Mouse (Mus musculus): ENCODE measurements around the gene Bst2.

Bst2 gene

DNA sequence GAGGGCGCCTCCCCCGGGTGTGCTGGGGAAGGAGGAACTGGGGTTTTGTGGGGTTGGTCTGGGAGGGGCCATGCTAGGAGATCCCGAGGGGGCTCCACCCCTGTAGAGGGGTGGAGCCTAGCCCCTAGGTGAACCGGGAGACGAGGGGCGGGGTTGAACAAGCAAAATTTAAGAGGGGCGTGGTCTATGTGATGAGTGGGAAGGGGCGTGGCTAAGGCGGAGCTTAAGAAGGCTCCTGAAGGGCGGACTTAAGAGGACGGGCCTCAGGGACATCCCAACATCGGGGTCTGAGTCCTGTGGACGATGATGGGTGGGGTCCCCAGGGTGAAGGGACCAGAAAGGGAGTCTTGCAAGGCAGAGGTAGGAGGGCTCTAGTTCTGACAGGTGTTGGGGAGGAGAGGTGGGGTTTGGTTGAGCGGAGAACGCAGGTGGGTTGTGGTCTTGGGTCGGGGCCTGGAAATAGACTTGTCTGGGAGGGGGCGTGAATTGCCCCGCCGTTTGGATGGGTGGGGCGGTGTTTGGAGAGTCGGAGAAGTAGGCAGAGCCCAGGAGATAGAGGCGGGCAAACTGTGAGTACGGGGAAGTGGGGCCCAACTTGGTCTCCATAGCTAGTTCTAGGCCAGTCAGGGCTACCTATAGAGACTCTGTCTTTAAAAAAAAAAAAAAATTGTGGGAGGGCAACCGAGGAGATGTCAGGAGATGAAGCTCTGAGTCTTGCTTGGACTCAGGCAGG lies 21.9 kb upstream of the Bst2 start:
- no peak for DNase-seq

DNA sequence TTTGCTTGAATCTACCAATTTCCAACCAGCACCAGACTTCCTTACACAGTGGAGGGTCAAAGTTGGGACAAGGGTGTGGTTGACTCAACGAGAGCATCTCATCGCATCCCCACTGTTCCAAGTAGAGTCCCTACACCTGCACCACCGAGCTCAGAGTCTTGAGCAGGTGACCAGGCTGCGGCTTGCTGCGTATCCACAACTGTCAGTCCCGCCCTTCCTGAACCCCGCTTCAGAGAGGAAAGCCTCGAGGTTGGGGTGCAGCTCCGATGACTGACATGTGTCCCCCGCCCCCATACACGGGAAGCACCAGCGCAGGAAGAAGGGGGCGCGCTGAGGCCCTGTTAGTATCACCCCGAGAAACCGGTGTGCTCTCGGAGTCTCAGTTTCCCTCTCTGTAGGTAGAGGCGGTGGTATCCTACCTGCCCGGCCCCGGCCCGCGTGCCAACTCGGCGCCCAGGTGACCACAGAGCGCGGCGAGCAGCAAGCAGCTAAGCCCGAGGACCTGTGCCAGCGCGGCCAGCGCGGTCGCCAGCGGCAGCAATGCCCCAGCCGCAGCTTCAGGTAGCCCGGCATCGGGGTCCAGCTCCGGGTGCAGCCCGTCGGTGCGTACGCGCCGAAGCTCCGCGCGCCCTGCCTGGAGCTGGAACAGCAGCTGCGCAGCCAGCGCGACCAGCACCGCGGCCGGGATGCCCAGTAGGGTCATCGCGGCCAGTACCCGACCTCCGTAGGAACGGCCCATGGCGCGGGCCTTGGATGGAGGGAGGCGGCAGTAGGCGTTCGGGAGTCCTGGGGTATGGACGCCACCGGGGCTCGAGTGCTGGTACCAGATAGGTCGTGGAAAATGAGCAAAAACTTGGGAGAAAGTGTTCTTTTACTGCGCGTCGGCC lies 21.1 kb upstream of the Bst2 start, which contains the start of gene Tmem221:
Gene Tmem221 (minus strand): TSS at position 801 of the 887 bp plus-strand sequence.
- no peak for DNase-seq

- DNase-seq, result no peak
Measured at GRCm38 (mm10) chr8:71554644-71555043, 17.4 kb upstream of the Bst2 start.

DNA sequence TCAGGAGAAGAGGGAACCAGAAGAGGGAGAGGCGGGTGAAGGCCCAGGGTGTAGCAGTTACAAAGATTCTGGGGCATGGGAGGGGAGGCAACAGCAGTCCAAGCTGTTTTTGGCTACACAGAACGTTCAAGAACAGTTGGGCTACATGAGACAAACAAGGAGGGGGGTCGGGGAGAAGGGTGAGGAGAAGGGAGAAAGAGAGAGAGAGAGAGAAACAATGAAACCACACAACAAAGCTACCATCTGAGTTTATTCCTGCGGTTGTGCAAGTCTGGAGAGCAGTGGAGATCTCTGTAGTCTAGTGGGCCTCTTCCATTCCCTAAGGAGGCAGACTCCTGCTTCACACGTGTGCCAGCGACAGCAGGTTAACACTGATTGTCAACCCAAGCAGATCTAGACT lies 16.7 kb upstream of the Bst2 start:
- no peak for DNase-seq

- no peak for DNase-seq
Measured at GRCm38 (mm10) chr8:71552770-71553169, 15.5 kb upstream of the Bst2 start.

GRCm38 (mm10) chr8:71550754-71551153 lies 13.5 kb upstream of the Bst2 start:
- DNase-seq, result no peak

GRCm38 (mm10) chr8:71547590-71547989 lies 10.3 kb upstream of the Bst2 start:
- no peak for DNase-seq

- DNase-seq, result no peak
Measured at GRCm38 (mm10) chr8:71545053-71545452, 7.8 kb upstream of the Bst2 start.

- DNase-seq, result no peak
Measured at GRCm38 (mm10) chr8:71543755-71544154, 6.5 kb upstream of the Bst2 start.

DNA sequence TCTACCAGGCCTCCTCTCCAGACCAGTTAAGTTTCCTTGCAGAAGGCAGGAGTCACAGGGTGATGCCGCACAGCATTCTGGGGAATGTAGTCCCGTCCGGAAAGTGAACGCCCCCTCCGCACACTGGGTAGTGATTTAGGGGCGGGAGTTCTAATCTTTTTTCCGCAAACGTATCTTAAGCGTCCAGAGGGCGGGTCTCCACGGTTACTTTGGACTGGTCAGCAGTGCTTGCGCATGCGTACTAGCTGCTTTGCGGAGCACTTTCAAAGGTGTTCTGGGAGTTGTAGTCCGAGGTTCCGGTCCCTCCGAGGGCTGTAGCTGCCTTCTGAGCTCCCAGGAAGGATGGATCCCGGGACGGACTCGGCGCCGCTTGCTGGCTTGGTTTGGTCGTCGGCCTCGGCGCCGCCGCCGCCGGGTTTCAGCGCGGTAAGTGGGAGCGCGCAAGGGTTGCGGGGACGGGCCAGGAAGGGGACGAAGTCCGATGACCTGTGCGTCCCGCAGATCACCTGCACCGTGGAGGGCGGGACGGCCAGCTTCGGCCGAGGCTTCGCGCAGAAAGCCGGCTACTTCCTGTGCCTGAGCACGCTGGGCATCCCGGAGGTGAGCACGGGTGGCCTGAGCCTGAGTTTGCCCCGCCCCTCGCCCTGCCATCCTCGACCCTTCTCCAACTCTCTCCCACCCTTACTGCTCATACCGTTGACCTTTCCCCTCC lies 5.5 kb upstream of the Bst2 start, which contains the start of gene Mvb12a:
Gene Mvb12a (plus strand): TSS at position 291 of the 712 bp plus-strand sequence.
- DNase-seq, result peak; percentile 88

DNA sequence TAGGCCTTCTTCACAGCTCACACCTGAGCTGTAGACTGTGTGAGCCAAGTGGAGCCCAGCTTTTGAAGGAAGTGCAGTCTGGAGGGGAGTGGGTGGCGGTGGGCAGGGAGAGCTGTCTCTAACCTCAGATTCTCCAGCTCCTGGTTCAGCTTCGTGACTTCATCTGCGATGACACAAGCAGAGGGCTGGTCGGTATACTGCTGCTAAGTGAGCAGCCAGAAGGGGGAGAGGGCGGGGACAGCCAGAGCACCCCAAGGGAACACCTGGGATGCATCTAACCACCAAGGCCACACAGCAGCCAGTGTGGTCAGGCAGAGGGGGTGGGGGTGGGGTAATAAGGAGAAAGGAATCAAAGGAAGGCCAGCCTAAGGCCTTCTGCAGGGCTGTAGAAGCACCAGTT lies 1.6 kb downstream of the Bst2 start:
- DNase-seq, result no peak

DNA sequence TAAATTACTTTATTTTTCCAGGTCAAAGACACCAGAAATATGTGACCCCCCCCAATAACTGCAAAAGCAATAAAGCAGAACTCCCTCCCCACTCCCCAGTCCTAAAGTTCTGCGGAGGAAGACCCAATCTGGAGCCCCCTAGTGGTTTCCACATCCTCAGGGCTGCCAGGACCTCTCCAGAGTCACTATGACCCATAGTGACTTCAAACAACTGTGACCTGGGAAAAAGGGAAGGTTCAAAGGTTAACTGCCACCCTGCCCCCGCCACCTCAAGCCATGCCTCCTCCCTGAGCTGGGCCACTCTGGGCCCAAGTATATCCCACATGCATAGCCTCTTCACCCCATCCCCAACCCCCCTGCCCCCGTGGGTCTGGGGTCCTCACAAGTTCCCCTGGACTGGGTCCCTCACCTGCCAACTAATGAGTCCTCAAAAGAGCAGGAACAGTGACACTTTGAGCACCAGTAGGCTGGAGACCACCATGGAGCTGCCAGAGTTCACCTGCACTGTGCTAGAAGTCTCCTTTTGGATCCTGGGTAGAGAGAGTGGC lies 2.9 kb downstream of the Bst2 start:
- no peak for DNase-seq

- DNase-seq, result peak; percentile 40
Measured at GRCm38 (mm10) chr8:71530735-71531467, 6.4 kb downstream of the Bst2 start.

DNA sequence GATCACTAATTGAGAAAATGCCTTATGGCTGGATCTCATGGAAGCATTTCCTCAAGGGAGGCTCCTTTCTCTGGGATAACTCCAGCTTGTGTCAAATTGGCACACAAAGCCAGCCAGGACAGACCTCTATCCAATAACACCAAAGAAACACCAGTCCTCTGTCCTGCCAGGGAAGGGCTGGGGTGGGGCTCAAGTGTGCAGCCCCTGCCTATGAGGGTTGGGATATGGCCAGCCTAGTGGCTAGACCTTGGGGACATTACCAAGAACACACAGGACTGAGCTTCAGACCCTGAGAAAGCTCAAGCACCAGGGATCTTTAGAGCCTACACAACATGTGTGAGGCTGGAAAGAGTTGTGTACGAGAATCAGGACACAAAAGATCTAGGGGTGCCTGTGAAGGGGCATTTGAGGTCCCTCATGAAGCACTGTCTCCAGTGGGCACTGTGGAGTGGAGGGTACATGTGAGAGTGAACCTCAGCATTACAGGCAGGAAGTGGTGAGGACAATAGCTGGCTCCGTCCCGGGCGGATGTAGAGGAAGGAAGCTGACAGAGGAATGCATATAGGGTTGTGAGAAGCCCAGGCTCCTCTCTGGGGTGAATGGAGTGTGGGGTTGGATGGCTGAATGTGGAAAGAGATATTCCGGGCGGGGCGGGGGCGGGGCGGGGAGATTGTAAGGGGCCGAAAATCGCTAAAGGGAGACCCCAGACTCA lies 8.7 kb downstream of the Bst2 start:
- no peak for DNase-seq

DNA sequence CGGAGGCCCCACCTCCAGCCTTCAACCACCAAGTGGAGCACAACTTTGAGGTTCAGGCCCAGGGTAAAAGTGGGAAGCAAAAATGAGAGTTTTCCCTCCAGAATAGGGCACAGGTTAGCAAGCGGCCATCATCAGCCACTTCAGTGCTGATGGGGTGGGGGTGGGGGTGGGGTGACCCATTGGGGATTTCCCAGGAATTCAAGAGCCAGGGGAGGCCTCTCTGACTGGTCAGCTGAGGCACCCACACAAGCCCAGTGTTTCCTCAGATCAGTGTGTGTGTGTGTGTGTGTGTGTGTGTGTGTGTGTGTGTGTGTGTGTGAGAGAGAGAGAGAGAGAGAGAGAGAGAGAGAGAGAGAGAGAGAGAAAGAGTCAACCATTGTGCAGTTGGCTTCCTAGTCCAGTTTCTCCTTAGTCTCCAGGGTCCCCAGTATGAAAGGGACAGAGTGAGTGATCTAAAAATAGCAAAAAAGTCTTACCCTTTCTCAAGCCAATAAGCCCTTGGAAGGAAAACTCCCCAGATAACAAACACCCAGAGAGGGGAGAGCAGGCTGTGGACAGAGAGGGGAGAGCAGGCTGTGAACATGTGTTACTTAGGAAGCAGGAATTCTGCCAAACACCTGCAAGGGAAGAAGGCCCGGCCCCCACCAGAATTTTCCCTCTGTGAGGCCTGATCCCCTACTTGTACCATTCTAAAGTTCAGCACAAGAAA lies 9.9 kb downstream of the Bst2 start:
- DNase-seq, result no peak

- no peak for DNase-seq
Measured at GRCm38 (mm10) chr8:71526272-71526671, 11.0 kb downstream of the Bst2 start.

GRCm38 (mm10) chr8:71525226-71526050 lies 11.8 kb downstream of the Bst2 start, which contains the start of gene Ccdc194:
Ccdc194 (minus strand) TSS chr8:71525711.
- DNase-seq, result no peak

DNA sequence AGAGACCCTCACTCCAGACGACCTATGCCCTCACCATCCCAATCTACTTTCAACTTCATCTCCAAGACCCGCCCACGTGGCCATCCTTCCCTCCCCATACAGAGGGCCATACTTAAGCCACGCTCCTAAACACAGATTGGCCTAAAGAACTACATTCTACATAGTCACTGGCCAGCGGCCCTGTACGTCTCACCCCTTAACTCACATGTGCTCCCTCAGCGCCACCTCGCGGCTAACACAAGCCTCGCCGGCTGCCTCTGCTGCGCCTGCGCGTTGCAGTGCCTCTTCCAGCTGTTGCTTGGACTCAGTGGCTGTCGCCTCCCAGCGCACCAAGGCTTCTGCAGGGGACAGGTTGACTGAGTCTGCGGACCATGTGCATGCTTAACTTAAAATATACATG lies 15.6 kb downstream of the Bst2 start:
- DNase-seq, result peak; percentile 90

DNA sequence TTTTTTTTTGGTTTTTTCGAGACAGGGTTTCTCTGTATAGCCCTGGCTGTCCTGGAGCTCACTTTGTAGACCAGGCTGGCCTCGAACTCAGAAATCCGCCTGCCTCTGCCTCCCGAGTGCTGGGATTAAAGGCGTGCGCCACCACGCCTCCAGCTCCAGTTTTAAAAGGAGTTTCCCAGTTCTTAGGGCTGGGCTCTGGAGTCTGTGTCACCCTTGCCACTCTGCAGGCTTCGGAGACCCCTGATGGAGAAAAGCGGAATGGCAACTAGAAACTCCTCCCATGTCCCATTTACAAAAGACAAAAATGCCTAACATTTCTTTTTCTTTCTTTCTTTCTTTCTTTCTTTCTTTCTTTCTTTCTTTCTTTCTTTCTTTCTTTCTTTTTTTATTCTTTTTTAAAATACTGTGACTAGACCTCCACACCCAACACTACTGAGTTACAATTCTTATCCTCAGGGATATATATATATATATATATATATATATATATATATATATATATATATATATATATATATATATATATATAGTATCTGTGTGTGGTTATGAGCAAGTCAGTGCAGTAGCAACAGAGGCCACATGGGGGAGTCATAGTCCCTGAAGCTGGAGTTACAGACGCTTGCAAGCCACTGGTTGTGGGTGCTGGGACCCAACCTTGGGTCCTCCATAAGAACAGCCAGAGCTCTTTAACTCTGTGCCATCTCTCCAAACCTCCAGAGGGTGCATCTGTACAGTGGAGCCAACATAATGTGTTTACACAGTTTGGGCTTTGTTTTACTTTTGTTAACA lies 18.0 kb downstream of the Bst2 start:
- DNase-seq, result peak; percentile 58
